Mouse (Mus musculus): ENCODE results near the gene Scaf4. TPM values are rescaled to one million over a fixed set of nuclear protein-coding genes. Genes with fewer than 3 reads are reported as not detected.
A peak's percentile ranks its signal among the peaks of the same experiment; 100 is the strongest.

The Scaf4 gene
- polyA plus RNA-seq, 1 experiment from 2014 or later: 9.3 TPM

GRCm38 (mm10) chr16:90204868-90205267 lies 79.4 kb downstream of the Scaf4 start:
- Histone ChIP-seq H3K4me1 (replicated peaks; ENCODE audit: control insufficient read depth, insufficient read depth, low read length) (no peaks in the 10 kb centered on the region), H3K27me3 (replicated peaks; ENCODE audit: control insufficient read depth, insufficient read depth, low read length) (no peaks in the 10 kb centered on the region), H3K9me3 (ENCODE audit: control insufficient read depth) (no peaks in the 10 kb centered on the region), H3K27ac (ENCODE audit: low read depth, low read length) (no peak overlapping the region), H3K36me3 (ENCODE audit: control insufficient read depth, insufficient read depth) (no peaks in the 10 kb centered on the region), H3K4me3 (ENCODE audit: low read depth, low read length) (no peak overlapping the region), H3K4me2 (replicated peaks; ENCODE audit: low read depth) (no peak overlapping the region), H3K9ac (ENCODE audit: low read depth, low read length) (no peak overlapping the region)
- TF ChIP-seq CTCF (IDR thresholded peaks at IDR 0.05; ENCODE audit: low read depth): no peak
- 99% methylated on average over 2 of the region's 2 CpGs for WGBS
- no peak for ATAC-seq

- 55% methylated on average over 6 of the region's 6 CpGs for WGBS
- no peaks in the 10 kb centered on the region for H3K4me1 ChIP-seq (replicated peaks; ENCODE audit: control insufficient read depth, insufficient read depth, low read length)
- H3K27ac ChIP-seq (ENCODE audit: low read depth, low read length): no peak overlapping the region
- H3K4me3 ChIP-seq (ENCODE audit: low read depth, low read length): no peak overlapping the region
- no peaks in the 10 kb centered on the region for H3K27me3 ChIP-seq (replicated peaks; ENCODE audit: control insufficient read depth, insufficient read depth, low read length)
- H3K36me3 ChIP-seq (ENCODE audit: control insufficient read depth, insufficient read depth): no peaks in the 10 kb centered on the region
- no peak for ATAC-seq
- no peak for TF ChIP-seq CTCF (IDR thresholded peaks at IDR 0.05; ENCODE audit: low read depth)
- no peak overlapping the region for H3K9ac ChIP-seq (ENCODE audit: low read depth, low read length)
- H3K9me3 ChIP-seq (ENCODE audit: control insufficient read depth): no peaks in the 10 kb centered on the region
- no peak overlapping the region for H3K4me2 ChIP-seq (replicated peaks; ENCODE audit: low read depth)
Measured at GRCm38 (mm10) chr16:90203226-90203962, 80.9 kb downstream of the Scaf4 start.

GRCm38 (mm10) chr16:90202140-90202539 lies 82.2 kb downstream of the Scaf4 start:
- no peak for TF ChIP-seq CTCF (IDR thresholded peaks at IDR 0.05; ENCODE audit: low read depth)
- H3K4me1 ChIP-seq (replicated peaks; ENCODE audit: control insufficient read depth, insufficient read depth, low read length): 0 out of 2 replicates have a peak, but pooled peaks cover 3% of the 10 kb centered on the region
- H3K9ac ChIP-seq (ENCODE audit: low read depth, low read length): no peak overlapping the region
- 47% methylated on average over 19 of the region's 19 CpGs for WGBS
- no peak overlapping the region for H3K4me3 ChIP-seq (ENCODE audit: low read depth, low read length)
- no peaks in the 10 kb centered on the region for H3K27me3 ChIP-seq (replicated peaks; ENCODE audit: control insufficient read depth, insufficient read depth, low read length)
- H3K36me3 ChIP-seq (ENCODE audit: control insufficient read depth, insufficient read depth): no peaks in the 10 kb centered on the region
- no peak for ATAC-seq
- H3K4me2 ChIP-seq (replicated peaks; ENCODE audit: low read depth): peak overlapping the region; percentile 35; the same call in 1 of the 2 replicates
- no peak overlapping the region for H3K27ac ChIP-seq (ENCODE audit: low read depth, low read length)
- no peaks in the 10 kb centered on the region for H3K9me3 ChIP-seq (ENCODE audit: control insufficient read depth)

GRCm38 (mm10) chr16:90199174-90199573 lies 85.1 kb downstream of the Scaf4 start:
- H3K4me3 ChIP-seq (ENCODE audit: low read depth, low read length): no peak overlapping the region
- H3K9ac ChIP-seq (ENCODE audit: low read depth, low read length): no peak overlapping the region
- 0 out of 2 replicates have a peak, but pooled peaks cover 3% of the 10 kb centered on the region for H3K4me1 ChIP-seq (replicated peaks; ENCODE audit: control insufficient read depth, insufficient read depth, low read length)
- no peaks in the 10 kb centered on the region for H3K36me3 ChIP-seq (ENCODE audit: control insufficient read depth, insufficient read depth)
- H3K4me2 ChIP-seq (replicated peaks; ENCODE audit: low read depth): no peak overlapping the region
- no peak for ATAC-seq
- WGBS: 73% methylated on average over 10 of the region's 10 CpGs
- TF ChIP-seq CTCF (IDR thresholded peaks at IDR 0.05; ENCODE audit: low read depth): no peak
- H3K9me3 ChIP-seq (ENCODE audit: control insufficient read depth): no peaks in the 10 kb centered on the region
- H3K27ac ChIP-seq (ENCODE audit: low read depth, low read length): no peak overlapping the region
- H3K27me3 ChIP-seq (replicated peaks; ENCODE audit: control insufficient read depth, insufficient read depth, low read length): no peaks in the 10 kb centered on the region

- ATAC-seq: no peak
- no peaks in the 10 kb centered on the region for H3K36me3 ChIP-seq (ENCODE audit: control insufficient read depth, insufficient read depth)
- 77% methylated on average over 6 of the region's 6 CpGs for WGBS
- H3K4me1 ChIP-seq (replicated peaks; ENCODE audit: control insufficient read depth, insufficient read depth, low read length): 0 out of 2 replicates have a peak, but pooled peaks cover 3% of the 10 kb centered on the region
- no peak overlapping the region for H3K9ac ChIP-seq (ENCODE audit: low read depth, low read length)
- no peak for TF ChIP-seq CTCF (IDR thresholded peaks at IDR 0.05; ENCODE audit: low read depth)
- no peak overlapping the region for H3K4me2 ChIP-seq (replicated peaks; ENCODE audit: low read depth)
- no peak overlapping the region for H3K4me3 ChIP-seq (ENCODE audit: low read depth, low read length)
- no peak overlapping the region for H3K27ac ChIP-seq (ENCODE audit: low read depth, low read length)
- no peaks in the 10 kb centered on the region for H3K27me3 ChIP-seq (replicated peaks; ENCODE audit: control insufficient read depth, insufficient read depth, low read length)
- no peaks in the 10 kb centered on the region for H3K9me3 ChIP-seq (ENCODE audit: control insufficient read depth)
Measured at GRCm38 (mm10) chr16:90198626-90199025, 85.7 kb downstream of the Scaf4 start.

GRCm38 (mm10) chr16:90197337-90197973 lies 86.8 kb downstream of the Scaf4 start:
- Histone ChIP-seq H3K9me3 (ENCODE audit: control insufficient read depth) (no peaks in the 10 kb centered on the region), H3K4me2 (replicated peaks; ENCODE audit: low read depth) (peak overlapping the region; percentile 57), H3K4me3 (ENCODE audit: low read depth, low read length) (peak overlapping the region; percentile 29), H3K9ac (ENCODE audit: low read depth, low read length) (peak overlapping the region; percentile 37; the same call in 1 of the 2 replicates), H3K27ac (ENCODE audit: low read depth, low read length) (peak overlapping the region; percentile 90), H3K36me3 (ENCODE audit: control insufficient read depth, insufficient read depth) (no peaks in the 10 kb centered on the region), H3K4me1 (replicated peaks; ENCODE audit: control insufficient read depth, insufficient read depth, low read length) (0 out of 2 replicates have a peak, but pooled peaks cover 3% of the 10 kb centered on the region), H3K27me3 (replicated peaks; ENCODE audit: control insufficient read depth, insufficient read depth, low read length) (no peaks in the 10 kb centered on the region)
- ATAC-seq: peak; percentile 94
- peak; percentile 85 for TF ChIP-seq CTCF (IDR thresholded peaks at IDR 0.05; ENCODE audit: low read depth)
- 1% methylated on average over 22 of the region's 22 CpGs for WGBS

Measured in intestine, postnatal 0 days (tissue).